Mouse (Mus musculus) CH12.LX (cell line): ENCODE measurements around the gene Bace1.

Experiments used
- BHLHE40 ChIP-seq: IDR thresholded peaks from 2 replicates; pipeline ENCODE4 v1.6.1; 2011; ENCODE audit warnings: mild to moderate bottlenecking, low read depth, low read length, improper control_type of control experiment
- CTCF ChIP-seq, 2 experiments: IDR thresholded peaks in 1 of 2; conservative IDR thresholded peaks in 1 of 2; 2 replicates each; pipeline ENCODE4 v1.5.1; 2011 to 2012; ENCODE audit warnings: low read depth in 2 of 2, low read length in 2 of 2, improper control_type of control experiment in 1 of 2, inconsistent platforms in 1 of 2, mild to moderate bottlenecking in 1 of 2, moderate library complexity in 1 of 2
- JUND ChIP-seq: conservative IDR thresholded peaks from 2 replicates; pipeline ENCODE4 v1.6.1; 2011; ENCODE audit warnings: low read depth, low read length, improper control_type of control experiment
- MAX ChIP-seq: IDR thresholded peaks from 2 replicates; pipeline ENCODE4 v1.6.1; 2011; ENCODE audit warnings: low read length, improper control_type of control experiment
- MEF2A ChIP-seq: IDR thresholded peaks from 2 replicates; pipeline ENCODE4 v1.6.1; 2014; ENCODE audit warnings: low read depth, mild to moderate bottlenecking, inconsistent platforms, low read length, improper control_type of control experiment, borderline replicate concordance
- MYC ChIP-seq: IDR thresholded peaks from 2 replicates; pipeline ENCODE4 v1.6.1; 2011; ENCODE audit warnings: low read depth, mild to moderate bottlenecking, improper control_type of control experiment, low read length
- POLR2A ChIP-seq: IDR thresholded peaks from 2 replicates; pipeline ENCODE4 v1.6.1; 2011; ENCODE audit warnings: low read depth, mild to moderate bottlenecking, improper control_type of control experiment, low read length
- SMC3 ChIP-seq: IDR thresholded peaks from 2 replicates; pipeline ENCODE4 v1.6.1; 2011; ENCODE audit warnings: low read depth, low read length, improper control_type of control experiment
- USF1 ChIP-seq: IDR thresholded peaks from 2 replicates; pipeline ENCODE4 v1.6.1; 2014; ENCODE audit warnings: low read depth, mild to moderate bottlenecking, inconsistent platforms, low read length, improper control_type of control experiment
- ZC3H11A ChIP-seq: IDR thresholded peaks from 2 replicates; pipeline ENCODE4 v1.6.1; 2012; ENCODE audit warnings: low read depth, mild to moderate bottlenecking, inconsistent platforms, low read length, improper control_type of control experiment
- ZNF384 ChIP-seq: IDR thresholded peaks from 2 replicates; pipeline ENCODE4 v1.6.1; 2012; ENCODE audit warnings: low read depth, low read length, improper control_type of control experiment, inconsistent platforms

DNA sequence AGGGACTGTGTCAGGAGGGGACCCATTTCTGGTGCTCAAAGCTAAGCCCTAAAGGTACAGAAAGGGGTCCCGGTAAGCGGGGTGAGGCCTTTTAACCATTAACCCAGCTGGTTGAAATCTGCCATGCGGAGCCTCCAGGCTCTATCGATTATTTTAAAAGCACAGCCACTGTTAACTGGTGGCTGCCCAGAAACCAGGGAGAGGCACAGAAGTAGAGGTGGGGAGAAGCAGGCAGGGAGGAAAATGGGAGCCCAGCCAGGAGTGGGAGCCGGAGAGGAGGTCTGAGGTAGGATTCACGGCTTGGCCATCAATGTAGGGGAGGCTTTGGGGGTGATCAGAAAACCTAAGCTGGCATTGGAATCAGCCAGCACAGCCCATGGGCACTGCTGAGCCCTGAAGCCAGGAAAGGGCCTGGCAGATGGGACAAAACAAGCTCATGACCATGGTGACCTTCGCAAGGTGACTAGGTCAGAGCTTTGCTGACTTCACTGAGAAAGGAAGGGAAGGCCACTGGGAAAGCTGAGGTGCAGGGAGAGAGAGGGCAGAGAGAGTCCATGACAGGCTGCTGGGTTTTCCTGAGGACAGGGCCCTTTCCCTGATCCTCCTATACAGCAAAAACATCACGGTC, 12.3 kb downstream of the Bace1 start:
- no peak for TF ChIP-seq MYC
- TF ChIP-seq USF1: no peak
- TF ChIP-seq CTCF (conservative IDR thresholded peaks at IDR 0.05 in 1 of 2, IDR thresholded peaks at IDR 0.05 in 1 of 2; ENCODE audit: low read depth in 2 of 2, low read length in 2 of 2): no peak
- TF ChIP-seq BHLHE40: no peak
- TF ChIP-seq MEF2A: no peak
- TF ChIP-seq POLR2A: no peak
- TF ChIP-seq JUND: no peak
- TF ChIP-seq MAX: no peak
- no peak for TF ChIP-seq ZNF384
- TF ChIP-seq ZC3H11A: no peak
- TF ChIP-seq SMC3: no peak
